Mouse (Mus musculus) lung, postnatal 0 days (tissue): ENCODE measurements around the gene Plcg1.

Source experiments
- CTCF ChIP-seq: IDR thresholded peaks from 2 replicates; pipeline ENCODE4 v1.5.1; 2016; ENCODE audit warnings: antibody characterized with exemption, mild to moderate bottlenecking
- EP300 ChIP-seq: IDR thresholded peaks from 2 replicates; pipeline ENCODE4 v1.6.1; 2016; ENCODE audit warnings: antibody characterized with exemption, mild to moderate bottlenecking, control low read depth

DNA sequence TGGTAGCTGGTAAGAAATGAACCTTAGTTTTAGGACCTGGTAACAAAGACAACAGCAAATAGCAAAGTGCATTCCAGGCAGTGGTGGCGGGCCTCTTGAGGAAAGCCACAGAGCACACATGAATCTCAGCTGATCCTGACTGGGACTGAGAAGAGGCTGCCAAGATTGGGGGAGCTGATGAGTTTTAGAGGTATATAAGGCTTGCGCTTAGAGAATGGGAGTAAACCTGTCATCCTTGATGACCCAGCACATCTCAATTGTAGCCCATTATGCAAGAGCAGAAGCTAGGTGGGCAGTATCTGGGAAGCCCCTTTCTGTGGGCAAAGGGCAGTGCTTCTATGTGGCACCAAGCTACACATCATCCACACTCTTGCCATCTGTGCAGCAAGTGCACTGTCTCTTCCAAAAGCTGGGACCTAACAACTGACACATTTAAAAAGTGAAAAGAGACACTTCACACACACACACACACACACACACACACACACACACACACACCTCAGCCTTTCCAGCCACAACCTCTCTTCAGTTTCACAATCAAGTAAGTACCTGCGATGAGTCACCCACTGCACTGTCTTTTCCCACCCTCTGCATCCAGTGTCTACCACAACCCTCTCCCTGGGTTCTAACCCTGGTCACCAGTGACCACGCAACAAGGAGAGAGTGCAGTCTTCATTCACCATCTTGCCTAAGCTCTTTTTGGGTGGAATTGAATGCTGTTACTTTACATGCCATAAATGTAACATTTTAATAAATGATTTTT, 7.3 kb upstream of the Plcg1 start:
- TF ChIP-seq EP300 (no peak), CTCF (no peak)
